In the genomic region with DNA sequence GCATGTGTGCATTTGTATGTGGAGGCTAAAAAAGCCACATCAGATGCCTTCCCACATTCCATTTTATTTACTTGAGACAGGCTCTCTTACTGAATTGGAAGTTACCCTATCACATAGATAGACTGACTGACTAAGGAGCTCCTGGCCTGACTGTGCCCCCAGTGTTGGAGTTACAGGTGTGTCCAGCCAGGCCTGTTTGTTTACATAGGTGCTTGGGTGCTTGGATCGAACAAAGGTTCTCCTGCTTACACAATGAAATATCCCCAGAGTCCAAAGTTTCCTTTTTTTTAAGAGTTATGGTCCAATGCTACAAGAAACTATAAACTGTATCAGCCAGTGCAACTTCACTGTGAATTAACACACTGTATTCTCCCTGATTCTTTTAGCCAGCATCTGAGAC, we compare ENCODE assay signal across 17 mouse cellular contexts.
"Had no signal": no experiment of that assay in that cellular context is flagged by ENCODE, and none has a peak within 500 bp of the region (broad histone marks: within the 10 kb centered on the region; RNA-seq: fewer than 3 reads in every experiment).

No protein-coding gene starts in this region.

- H3K27me3 ChIP-seq: hindbrain, embryonic 15.5 days; limb, embryonic 12.5 days; midbrain, embryonic 13.5 days had no signal

- H3K4me2 ChIP-seq: hindbrain, embryonic 15.5 days; limb, embryonic 12.5 days; midbrain, embryonic 13.5 days had no signal

- DNase-seq: kidney, adult 18-20 months; kidney, postnatal 25 days; layer of hippocampus, adult 9-11 months; layer of hippocampus, postnatal 36 days; liver; lung, adult 2 months; lung, postnatal 36 days; right cerebral cortex, adult 18-20 months; right cerebral cortex, postnatal 25 days; spleen, adult 18-20 months; thymus, adult 18-20 months; thymus, postnatal 25 days had no signal

- H3K4me1 ChIP-seq: hindbrain, embryonic 15.5 days; limb, embryonic 12.5 days; midbrain, embryonic 13.5 days had no signal

- H3K9me3 ChIP-seq: hindbrain, embryonic 15.5 days; limb, embryonic 12.5 days; midbrain, embryonic 13.5 days had no signal

- ATAC-seq: lung, postnatal 0 days; midbrain, embryonic 13.5 days had no signal

- H3K36me3 ChIP-seq: hindbrain, embryonic 15.5 days; limb, embryonic 12.5 days; midbrain, embryonic 13.5 days had no signal

- H3K27ac ChIP-seq: hindbrain, embryonic 15.5 days; limb, embryonic 12.5 days; liver, embryonic 14.5 days; midbrain, embryonic 13.5 days had no signal

- H3K4me3 ChIP-seq: hindbrain, embryonic 15.5 days; limb, embryonic 12.5 days; midbrain, embryonic 13.5 days had no signal

- H3K9ac ChIP-seq: hindbrain, embryonic 15.5 days; limb, embryonic 12.5 days; liver, embryonic 14.5 days; midbrain, embryonic 13.5 days had no signal
